Mouse (Mus musculus) hindbrain, embryonic 11.5 days (tissue): ENCODE data around the gene Rnf187. TPM values are rescaled to one million over a fixed set of nuclear protein-coding genes. Genes with fewer than 3 reads are reported as not detected.

ENCODE experiments used
- ATAC-seq: fragments of 200-750 bp; cut with Nextera tagmentation; 2 replicates; pipeline ENCODE4 v1.8.0; 2017; ENCODE audit warnings: mild to moderate bottlenecking, moderate TSS enrichment, moderate library complexity; ENCODE audit not compliant: low FRiP score
- DNase-seq: peaks from one replicate; pipeline ENCODE4 v3.0.0-alpha.2; 2015; ENCODE audit warnings: low spot score
- H3K27ac ChIP-seq: fragments of 300-500 bp; sonication (generic); 2 replicates; pipeline ENCODE4 v1.5.1; 2014; ENCODE audit warnings: mild to moderate bottlenecking, low read depth, low read length
- H3K27me3 ChIP-seq: fragments of 300-500 bp; sonication (generic); 2 replicates; pipeline ENCODE4 v1.6.1; 2014; ENCODE audit warnings: mild to moderate bottlenecking, low read length, moderate library complexity, mixed read lengths; ENCODE audit not compliant: control insufficient read depth, insufficient read depth
- H3K36me3 ChIP-seq: fragments of 300-500 bp; sonication (generic); 2 replicates; pipeline ENCODE4 v1.6.1; 2014; ENCODE audit warnings: mild to moderate bottlenecking, low read length, moderate library complexity, mixed read lengths; ENCODE audit not compliant: control insufficient read depth, insufficient read depth
- H3K4me1 ChIP-seq: fragments of 300-500 bp; sonication (generic); replicated peaks from 2 replicates; pipeline ENCODE4 v1.6.1; 2014; ENCODE audit warnings: low read length, mixed read lengths; ENCODE audit not compliant: control insufficient read depth, insufficient read depth
- H3K4me2 ChIP-seq: fragments of 300-500 bp; sonication (generic); replicated peaks from 2 replicates; pipeline ENCODE4 v1.6.1; 2014; ENCODE audit warnings: mild to moderate bottlenecking, low read depth, low read length
- H3K4me3 ChIP-seq: fragments of 300-500 bp; sonication (generic); 2 replicates; pipeline ENCODE4 v1.5.1; 2014; ENCODE audit warnings: low read depth, low read length
- H3K9ac ChIP-seq: fragments of 300-500 bp; sonication (generic); 2 replicates; pipeline ENCODE4 v1.6.1; 2014; ENCODE audit warnings: low read depth, low read length
- H3K9me3 ChIP-seq: fragments of 300-500 bp; sonication (generic); 2 replicates; pipeline ENCODE4 v1.6.1; 2016; ENCODE audit warnings: low read length; ENCODE audit not compliant: control insufficient read depth
- WGBS: fragments of 180-500 bp; shearing (Covaris S2); extraction: QIAGEN DNeasy Blood & Tissue Kit; methylation state at CpG from one replicate; pipeline ENCODE4 v1.1.7; 2014; 5-methylcytosine and 5-hydroxymethylcytosine counted together
- polyA plus RNA-seq: library from polyadenylated mRNA; unstranded; fragments of >200 nt; fragmentation: Nextera tagmentation; extraction: Ambion mirVana; gene quantifications from 2 replicates; pipeline ENCODE4 v1.2.1, GENCODE M21; 2014

Gene Rnf187
- polyA plus RNA-seq, 1 experiment from 2014 or later = 395 TPM

DNA sequence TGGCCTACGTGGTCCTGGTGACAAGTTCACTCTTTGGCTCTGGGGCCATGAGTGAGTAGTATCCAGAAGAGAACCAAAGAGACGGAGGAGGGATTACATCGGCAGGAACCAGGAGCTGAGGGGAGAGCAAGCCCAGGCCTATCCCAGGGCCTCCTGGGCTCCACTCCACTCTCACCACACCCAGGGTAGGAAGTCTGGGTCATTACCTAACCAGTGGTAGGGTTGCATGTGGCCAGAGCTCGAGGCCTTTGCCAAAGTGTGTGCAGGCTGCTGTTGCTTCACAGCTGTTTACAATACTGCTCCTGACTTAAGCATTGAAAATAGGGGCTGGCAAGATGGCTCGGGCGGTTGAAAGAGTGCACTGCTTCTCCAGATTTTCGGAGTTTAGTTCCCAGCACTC is 40.9 kb upstream of the Rnf187 start:
- DNase-seq = no peak
- Histone ChIP-seq H3K27me3 (no peaks in the 10 kb centered on the region), H3K9ac (peak overlapping the region; percentile 11; the same call in 1 of the 2 replicates), H3K9me3 (no peaks in the 10 kb centered on the region), H3K4me2 (peak overlapping the region; percentile 94; the same call in 1 of the 2 replicates), H3K27ac (no peak overlapping the region), H3K4me1 (peaks cover 10% of the 10 kb centered on the region), H3K36me3 (no peaks in the 10 kb centered on the region), H3K4me3 (peak overlapping the region; percentile 96; the same call in 1 of the 2 replicates)
- 85% methylated on average over 7 of the region's 7 CpGs for WGBS
- ATAC-seq = no peak

GRCm38 (mm10) chr11:58979183-58979582 is 40.5 kb upstream of the Rnf187 start:
- Histone ChIP-seq H3K36me3 (no peaks in the 10 kb centered on the region), H3K9me3 (no peaks in the 10 kb centered on the region), H3K4me3 (peak overlapping the region; percentile 96), H3K4me1 (peaks cover 10% of the 10 kb centered on the region), H3K27me3 (no peaks in the 10 kb centered on the region), H3K9ac (0 out of 2 replicates have a peak overlapping the region, but pooled peaks have one; percentile 96), H3K4me2 (peak overlapping the region; percentile 94), H3K27ac (no peak overlapping the region)
- no peak for ATAC-seq
- DNase-seq = no peak
- WGBS = 84% methylated on average over 3 of the region's 3 CpGs

DNA sequence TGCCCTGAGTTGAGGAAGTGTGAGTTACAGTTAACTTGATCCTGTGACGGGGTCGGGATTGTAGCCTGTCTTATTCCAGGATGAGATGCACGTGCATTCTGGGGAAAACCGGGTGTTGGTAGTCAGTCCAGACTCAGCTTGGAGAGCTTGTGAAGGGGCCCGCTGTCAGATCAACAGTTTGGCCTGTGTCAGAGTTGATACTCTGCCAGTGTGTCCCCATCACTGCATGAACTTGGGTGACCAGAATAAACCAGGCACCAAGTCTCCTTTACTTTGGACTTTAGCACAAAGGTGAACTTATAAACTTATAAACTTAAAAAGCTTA is 40.0 kb upstream of the Rnf187 start:
- 5% methylated on average over 5 of the region's 5 CpGs for WGBS
- no peak overlapping the region for H3K27ac ChIP-seq

GRCm38 (mm10) chr11:58978027-58978705 is 39.5 kb upstream of the Rnf187 start, which contains the start of gene Trim11:
Trim11 (plus strand) TSS chr11:58978093.
- Histone ChIP-seq H3K4me3 (peak within 1 kb of the TSS; percentile 96), H3K4me2 (peak within 1 kb of the TSS; percentile 94), H3K4me1 (peaks cover 10% of the 10 kb centered on the region), H3K9ac (peak within 1 kb of the TSS; percentile 96), H3K9me3 (no peaks in the 10 kb centered on the region), H3K36me3 (no peaks in the 10 kb centered on the region), H3K27me3 (no peaks in the 10 kb centered on the region), H3K27ac (peak within 1 kb of the TSS; percentile 43)
- DNase-seq (peak; percentile 83), ATAC-seq (peak; percentile 71)
- WGBS = under 1% methylated on average over 64 of the region's 64 CpGs

More for the DNA sequence above, 40.0 kb upstream of the Rnf187 start:
- peaks cover 10% of the 10 kb centered on the region for H3K4me1 ChIP-seq
- no peaks in the 10 kb centered on the region for H3K9me3 ChIP-seq
- no peak for DNase-seq
- H3K4me2 ChIP-seq = peak overlapping the region; percentile 94
- no peaks in the 10 kb centered on the region for H3K27me3 ChIP-seq
- H3K9ac ChIP-seq = peak overlapping the region; percentile 96
- ATAC-seq = no peak
- peak overlapping the region; percentile 96 for H3K4me3 ChIP-seq
- no peaks in the 10 kb centered on the region for H3K36me3 ChIP-seq

DNA sequence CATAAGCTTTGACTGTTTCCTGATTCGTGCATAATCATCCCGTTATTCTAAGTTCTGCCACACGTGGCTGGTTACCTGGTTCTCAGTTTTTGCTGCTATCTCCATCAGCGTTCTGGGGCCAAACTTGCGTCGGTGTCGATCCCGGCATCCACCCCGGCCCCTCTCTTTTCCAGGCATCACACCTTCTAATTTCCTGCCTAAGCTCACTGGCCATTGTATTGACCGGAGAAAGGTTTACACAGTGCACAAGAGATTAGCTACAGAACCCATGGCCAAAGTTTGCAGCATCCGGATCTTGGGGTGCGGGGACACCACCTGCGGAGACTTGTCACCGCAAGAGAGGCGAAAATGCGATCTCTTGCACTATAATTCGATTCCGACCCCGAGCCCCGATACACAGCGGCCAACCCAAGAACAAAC is 38.9 kb upstream of the Rnf187 start:
- Histone ChIP-seq H3K4me3 (peak overlapping the region; percentile 96), H3K4me1 (peaks cover 10% of the 10 kb centered on the region), H3K27me3 (no peaks in the 10 kb centered on the region), H3K9me3 (no peaks in the 10 kb centered on the region), H3K9ac (peak overlapping the region; percentile 96), H3K4me2 (peak overlapping the region; percentile 94), H3K27ac (peak overlapping the region; percentile 43), H3K36me3 (no peaks in the 10 kb centered on the region)
- DNase-seq (no peak), ATAC-seq (peak; percentile 45; the same call in 1 of the 2 replicates)
- under 1% methylated on average over 21 of the region's 21 CpGs for WGBS

- DNase-seq = peak; percentile 54
- Histone ChIP-seq H3K9me3 (no peaks in the 10 kb centered on the region), H3K4me3 (peak overlapping the region; percentile 96), H3K27me3 (no peaks in the 10 kb centered on the region), H3K4me2 (peak overlapping the region; percentile 94), H3K9ac (peak overlapping the region; percentile 96), H3K36me3 (no peaks in the 10 kb centered on the region), H3K4me1 (peaks cover 10% of the 10 kb centered on the region), H3K27ac (peak overlapping the region; percentile 43; the same call in 1 of the 2 replicates)
- 1% methylated on average over 29 of the region's 29 CpGs for WGBS
- ATAC-seq = no peak
These were observed 38.4 kb upstream of the Rnf187 start for GRCm38 (mm10) chr11:58977150-58977549.

- Histone ChIP-seq H3K9ac (no peak overlapping the region), H3K27ac (no peak overlapping the region), H3K4me1 (peaks cover 5% of the 10 kb centered on the region), H3K4me2 (no peak overlapping the region), H3K4me3 (no peak overlapping the region), H3K9me3 (no peaks in the 10 kb centered on the region), H3K27me3 (no peaks in the 10 kb centered on the region), H3K36me3 (no peaks in the 10 kb centered on the region)
- DNase-seq = no peak
- 94% methylated on average over 3 of the region's 3 CpGs for WGBS
- ATAC-seq = no peak
These were observed 35.7 kb upstream of the Rnf187 start for GRCm38 (mm10) chr11:58974414-58974813.

DNA sequence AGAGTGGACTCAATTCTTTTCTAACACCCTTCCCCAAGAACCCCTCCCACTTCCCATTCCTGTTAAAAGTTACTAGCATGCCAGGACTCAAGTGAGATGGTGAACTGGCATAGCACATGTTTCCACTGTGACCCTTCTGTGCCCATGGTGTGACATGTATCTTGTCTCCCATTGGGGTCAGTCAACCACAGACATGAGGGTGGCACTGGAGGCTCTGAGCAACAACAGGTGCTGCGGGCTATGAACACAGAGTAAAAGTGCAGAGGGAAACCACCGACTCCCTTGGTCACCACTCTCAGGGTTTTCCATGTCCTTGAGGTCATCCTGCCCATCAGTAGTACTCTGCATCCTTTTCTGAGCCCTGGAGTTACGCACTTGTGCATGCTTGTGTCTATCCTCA is 33.1 kb upstream of the Rnf187 start:
- H3K9ac ChIP-seq = no peak overlapping the region
- no peaks in the 10 kb centered on the region for H3K4me1 ChIP-seq
- no peaks in the 10 kb centered on the region for H3K36me3 ChIP-seq
- ATAC-seq (no peak), DNase-seq (no peak)
- no peak overlapping the region for H3K27ac ChIP-seq
- 97% methylated on average over 3 of the region's 3 CpGs for WGBS
- no peak overlapping the region for H3K4me2 ChIP-seq
- H3K9me3 ChIP-seq = no peaks in the 10 kb centered on the region
- H3K27me3 ChIP-seq = no peaks in the 10 kb centered on the region
- no peak overlapping the region for H3K4me3 ChIP-seq
